Mouse (Mus musculus): Measurements from ENCODE around the gene Col2a1. TPM values are rescaled to one million over a fixed set of nuclear protein-coding genes. Genes with fewer than 3 reads are reported as not detected.

Gene Col2a1
- polyA plus RNA-seq, 1 experiment from 2014 or later = 0.18 TPM

DNA sequence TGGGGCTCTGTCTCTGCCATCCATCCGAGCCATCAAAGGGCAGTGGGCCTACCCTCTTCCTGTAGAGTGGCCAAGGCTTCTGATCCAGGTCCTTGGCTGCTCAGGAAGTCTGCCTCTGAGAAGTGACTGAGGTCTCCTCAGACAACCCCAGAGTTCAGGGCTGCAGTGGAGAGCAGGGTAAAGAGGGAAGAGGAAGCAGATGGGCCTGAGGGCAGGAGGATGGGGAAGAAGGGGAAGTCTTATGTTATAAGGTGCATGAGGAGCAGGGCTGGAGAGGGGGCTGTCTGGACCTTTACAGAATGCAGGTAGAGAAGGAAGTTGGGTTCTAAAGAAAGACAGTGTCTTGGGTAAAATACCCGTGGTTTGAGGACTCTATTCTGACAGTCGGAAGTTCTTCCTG, 54.8 kb downstream of the Col2a1 start:
- DNase-seq (ENCODE audit: low spot score) (peak; percentile 6), ATAC-seq (no peak)
- H3K4me2 ChIP-seq (replicated peaks; ENCODE audit: low read depth, low read length) = no peak overlapping the region
- no peaks in the 10 kb centered on the region for H3K36me3 ChIP-seq (ENCODE audit: insufficient read depth, low read length)
- no peaks in the 10 kb centered on the region for H3K4me1 ChIP-seq (ENCODE audit: insufficient read depth, low read depth, low read length)
- no peak overlapping the region for H3K4me3 ChIP-seq (ENCODE audit: low read depth, low read length)
- no peak overlapping the region for H3K27ac ChIP-seq (ENCODE audit: low read length)
- 53% methylated on average over 3 of the region's 3 CpGs for WGBS
- TF ChIP-seq EP300 (IDR thresholded peaks at IDR 0.05) (no peak), CTCF (IDR thresholded peaks at IDR 0.05) (no peak)
- no peaks in the 10 kb centered on the region for H3K9me3 ChIP-seq (ENCODE audit: low read length)
- H3K9ac ChIP-seq (replicated peaks; ENCODE audit: low read depth) = no peak overlapping the region
- no peaks in the 10 kb centered on the region for H3K27me3 ChIP-seq (replicated peaks; ENCODE audit: insufficient read depth, low read length)

DNA sequence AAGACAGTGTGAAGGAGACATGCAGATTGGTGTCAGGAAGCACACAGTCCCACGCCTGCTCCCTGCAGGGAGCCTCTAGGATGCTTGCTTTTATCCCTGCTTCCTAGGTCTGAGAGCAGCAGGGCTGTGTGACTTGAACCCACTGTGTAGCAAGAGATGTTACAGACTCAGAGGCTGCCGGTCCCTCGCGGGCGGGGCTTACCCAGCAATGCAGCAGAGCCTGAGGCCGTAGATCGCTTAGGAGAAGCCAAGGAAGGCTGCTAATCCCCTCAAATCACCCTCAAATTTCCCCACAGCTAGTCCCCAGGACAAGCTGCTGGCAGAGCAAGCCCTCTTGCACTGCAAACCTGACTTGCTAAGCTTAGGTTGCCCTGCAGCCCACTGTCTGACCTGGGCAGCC, 55.8 kb downstream of the Col2a1 start:
- 51% methylated on average over 7 of the region's 7 CpGs for WGBS
- Histone ChIP-seq H3K9ac (replicated peaks; ENCODE audit: low read depth) (no peak overlapping the region), H3K4me2 (replicated peaks; ENCODE audit: low read depth, low read length) (no peak overlapping the region), H3K4me3 (ENCODE audit: low read depth, low read length) (no peak overlapping the region), H3K36me3 (ENCODE audit: insufficient read depth, low read length) (no peaks in the 10 kb centered on the region), H3K27ac (ENCODE audit: low read length) (no peak overlapping the region), H3K27me3 (replicated peaks; ENCODE audit: insufficient read depth, low read length) (no peaks in the 10 kb centered on the region), H3K4me1 (ENCODE audit: insufficient read depth, low read depth, low read length) (no peaks in the 10 kb centered on the region), H3K9me3 (ENCODE audit: low read length) (no peaks in the 10 kb centered on the region)
- DNase-seq (ENCODE audit: low spot score) (no peak), ATAC-seq (no peak)
- TF ChIP-seq EP300 (IDR thresholded peaks at IDR 0.05) = no peak
- no peak for TF ChIP-seq CTCF (IDR thresholded peaks at IDR 0.05)

DNA sequence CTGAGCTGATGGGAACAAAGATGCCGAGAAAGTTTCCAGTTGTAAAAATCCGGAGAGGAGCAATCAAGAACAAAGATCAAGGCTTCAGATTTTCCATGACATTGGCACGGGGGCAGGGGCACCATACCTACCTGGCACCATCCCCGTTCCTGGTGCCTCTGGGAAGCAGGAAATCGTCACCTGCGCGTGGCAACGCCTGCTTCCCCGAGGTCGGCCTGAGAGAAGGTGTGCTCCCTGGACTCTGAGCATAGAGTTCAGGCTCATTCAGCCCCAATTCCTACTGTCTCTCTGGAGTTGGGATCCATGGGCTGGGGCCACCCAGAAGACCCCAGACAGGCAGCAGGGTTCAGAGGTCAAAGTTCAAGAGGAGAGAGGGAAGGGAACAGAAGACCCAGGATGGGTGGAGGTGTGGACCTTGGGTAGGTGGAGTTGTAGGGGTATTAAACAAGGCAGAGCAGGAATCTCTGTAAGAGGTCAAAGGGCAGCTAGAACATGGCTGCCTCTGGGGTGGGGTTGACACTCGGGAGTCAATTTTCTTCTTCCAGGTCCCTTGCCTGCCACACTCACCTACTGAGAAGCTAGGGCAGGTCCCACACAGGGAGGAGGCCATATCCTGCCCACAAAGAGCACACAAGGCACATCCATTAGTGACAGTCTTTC, 58.7 kb downstream of the Col2a1 start:
- 64% methylated on average over 11 of the region's 11 CpGs for WGBS

DNA sequence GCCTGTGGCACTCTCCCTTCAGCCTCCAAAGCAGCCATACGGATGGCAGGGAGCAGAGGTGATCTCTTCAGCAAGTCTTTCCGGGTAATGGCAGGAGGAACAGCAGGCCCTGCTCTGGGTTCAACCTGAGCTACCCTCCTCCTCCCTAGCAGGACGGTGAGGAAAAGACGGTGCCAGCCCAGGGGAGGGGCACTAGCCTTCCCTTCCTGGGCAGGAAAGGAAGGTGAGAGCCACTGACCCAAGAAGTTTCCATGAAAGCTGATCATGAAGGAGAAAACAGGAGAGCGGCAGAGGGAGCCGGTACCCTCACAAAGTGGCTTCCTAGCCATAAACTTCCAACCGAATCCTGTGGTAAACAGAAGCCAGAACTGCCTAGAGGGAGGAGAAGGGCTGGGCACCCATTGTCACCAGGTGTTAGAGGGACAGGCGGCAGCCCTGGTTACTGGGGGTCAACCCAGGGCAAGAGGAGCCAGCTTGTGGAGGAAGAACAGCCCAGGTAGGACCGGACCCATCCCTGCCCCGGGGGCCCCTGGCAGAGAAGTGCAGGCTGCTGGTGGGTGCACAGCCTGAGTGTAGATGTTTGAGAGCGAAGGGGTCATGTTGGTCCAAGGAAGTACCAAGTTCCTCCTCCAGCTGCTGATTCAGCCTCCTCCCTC, 59.4 kb downstream of the Col2a1 start:
- ATAC-seq = no peak
- H3K4me2 ChIP-seq (replicated peaks; ENCODE audit: low read depth, low read length) = no peak overlapping the region
- DNase-seq (ENCODE audit: low spot score) = no peak
- H3K9me3 ChIP-seq (ENCODE audit: low read length) = no peaks in the 10 kb centered on the region
- no peak overlapping the region for H3K4me3 ChIP-seq (ENCODE audit: low read depth, low read length)
- H3K27me3 ChIP-seq (replicated peaks; ENCODE audit: insufficient read depth, low read length) = no peaks in the 10 kb centered on the region
- 67% methylated on average over 11 of the region's 11 CpGs for WGBS
- TF ChIP-seq EP300 (IDR thresholded peaks at IDR 0.05) (no peak), CTCF (IDR thresholded peaks at IDR 0.05) (no peak)
- H3K27ac ChIP-seq (ENCODE audit: low read length) = no peak overlapping the region
- H3K36me3 ChIP-seq (ENCODE audit: insufficient read depth, low read length) = no peaks in the 10 kb centered on the region
- H3K4me1 ChIP-seq (ENCODE audit: insufficient read depth, low read depth, low read length) = no peaks in the 10 kb centered on the region
- no peak overlapping the region for H3K9ac ChIP-seq (replicated peaks; ENCODE audit: low read depth)

More for the DNA sequence above, 58.7 kb downstream of the Col2a1 start:
- no peak overlapping the region for H3K4me3 ChIP-seq (ENCODE audit: low read depth, low read length)
- no peaks in the 10 kb centered on the region for H3K27me3 ChIP-seq (replicated peaks; ENCODE audit: insufficient read depth, low read length)
- H3K4me2 ChIP-seq (replicated peaks; ENCODE audit: low read depth, low read length) = no peak overlapping the region
- H3K27ac ChIP-seq (ENCODE audit: low read length) = no peak overlapping the region
- no peak for TF ChIP-seq EP300 (IDR thresholded peaks at IDR 0.05)
- no peak for TF ChIP-seq CTCF (IDR thresholded peaks at IDR 0.05)
- ATAC-seq = no peak
- DNase-seq (ENCODE audit: low spot score) = no peak
- no peaks in the 10 kb centered on the region for H3K36me3 ChIP-seq (ENCODE audit: insufficient read depth, low read length)
- no peaks in the 10 kb centered on the region for H3K4me1 ChIP-seq (ENCODE audit: insufficient read depth, low read depth, low read length)
- no peak overlapping the region for H3K9ac ChIP-seq (replicated peaks; ENCODE audit: low read depth)
- H3K9me3 ChIP-seq (ENCODE audit: low read length) = no peaks in the 10 kb centered on the region

DNA sequence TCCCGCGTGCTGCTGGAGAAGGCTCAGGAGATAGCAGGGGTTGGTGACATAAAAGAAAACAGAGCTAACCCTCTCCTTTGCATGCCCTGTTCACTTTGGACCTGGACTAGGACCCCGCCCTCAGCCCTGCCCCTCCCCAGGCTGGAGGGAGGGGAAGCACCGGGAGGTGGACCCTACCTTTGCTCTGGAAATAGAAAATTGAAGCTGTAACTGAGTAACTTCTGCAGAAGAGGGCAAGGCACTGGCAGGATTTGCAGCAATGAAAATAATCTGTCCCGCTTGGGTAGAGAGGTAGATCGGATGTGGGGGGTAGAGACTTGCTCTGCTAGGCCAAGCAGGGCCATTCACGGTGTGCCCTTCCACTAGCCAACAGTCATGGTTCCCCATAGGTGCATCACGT, 61.1 kb downstream of the Col2a1 start:
- H3K4me3 ChIP-seq (ENCODE audit: low read depth, low read length) = no peak overlapping the region
- ATAC-seq = no peak
- WGBS = 88% methylated on average over 8 of the region's 8 CpGs
- H3K27me3 ChIP-seq (replicated peaks; ENCODE audit: insufficient read depth, low read length) = no peaks in the 10 kb centered on the region
- H3K36me3 ChIP-seq (ENCODE audit: insufficient read depth, low read length) = no peaks in the 10 kb centered on the region
- H3K4me2 ChIP-seq (replicated peaks; ENCODE audit: low read depth, low read length) = no peak overlapping the region
- no peaks in the 10 kb centered on the region for H3K4me1 ChIP-seq (ENCODE audit: insufficient read depth, low read depth, low read length)
- H3K27ac ChIP-seq (ENCODE audit: low read length) = no peak overlapping the region
- DNase-seq (ENCODE audit: low spot score) = no peak
- H3K9me3 ChIP-seq (ENCODE audit: low read length) = no peaks in the 10 kb centered on the region
- no peak for TF ChIP-seq EP300 (IDR thresholded peaks at IDR 0.05)
- TF ChIP-seq CTCF (IDR thresholded peaks at IDR 0.05) = no peak
- H3K9ac ChIP-seq (replicated peaks; ENCODE audit: low read depth) = no peak overlapping the region

DNA sequence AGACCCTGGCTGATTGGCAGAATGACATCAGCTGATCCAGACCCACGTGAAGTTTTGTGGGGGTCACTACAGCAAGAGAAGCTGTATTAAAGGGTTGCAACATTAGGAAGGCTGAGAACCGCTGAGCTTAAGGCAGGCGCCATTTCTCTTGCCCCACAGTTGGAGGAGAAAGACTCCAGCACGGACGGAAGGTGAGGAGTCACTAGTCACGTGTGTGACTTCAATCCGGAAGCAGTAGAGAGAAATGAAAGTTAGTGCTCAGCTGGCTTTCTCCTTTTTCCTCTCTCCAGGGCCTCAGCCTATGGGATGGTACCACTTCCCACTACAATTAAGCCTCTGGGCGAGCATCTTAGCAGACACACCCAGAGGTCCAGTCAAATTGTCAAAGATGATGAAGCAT, 62.0 kb downstream of the Col2a1 start:
- ATAC-seq = no peak
- H3K27ac ChIP-seq (ENCODE audit: low read length) = no peak overlapping the region
- no peaks in the 10 kb centered on the region for H3K9me3 ChIP-seq (ENCODE audit: low read length)
- no peaks in the 10 kb centered on the region for H3K36me3 ChIP-seq (ENCODE audit: insufficient read depth, low read length)
- H3K4me3 ChIP-seq (ENCODE audit: low read depth, low read length) = no peak overlapping the region
- no peak overlapping the region for H3K4me2 ChIP-seq (replicated peaks; ENCODE audit: low read depth, low read length)
- no peak overlapping the region for H3K9ac ChIP-seq (replicated peaks; ENCODE audit: low read depth)
- no peaks in the 10 kb centered on the region for H3K4me1 ChIP-seq (ENCODE audit: insufficient read depth, low read depth, low read length)
- 78% methylated on average over 8 of the region's 8 CpGs for WGBS
- TF ChIP-seq CTCF (IDR thresholded peaks at IDR 0.05) = no peak
- TF ChIP-seq EP300 (IDR thresholded peaks at IDR 0.05) = no peak
- no peaks in the 10 kb centered on the region for H3K27me3 ChIP-seq (replicated peaks; ENCODE audit: insufficient read depth, low read length)
- no peak for DNase-seq (ENCODE audit: low spot score)
